Mouse (Mus musculus): ENCODE results near the gene Grcc10. TPM values are rescaled to one million over a fixed set of nuclear protein-coding genes. Genes with fewer than 3 reads are reported as not detected.

Grcc10 gene
- polyA plus RNA-seq, 1 experiment from 2014 or later, result 509 TPM

GRCm38 (mm10) chr6:124753861-124754260 is 12.7 kb upstream of the Grcc10 start:
- Histone ChIP-seq H3K9me3 (ENCODE audit: control insufficient read depth, low read length) (no peaks in the 10 kb centered on the region), H3K36me3 (ENCODE audit: control insufficient read depth, insufficient read depth, low read length) (no peaks in the 10 kb centered on the region; the same call in 1 of the 2 replicates), H3K27me3 (ENCODE audit: control insufficient read depth, insufficient read depth, low read length) (no peaks in the 10 kb centered on the region), H3K9ac (ENCODE audit: low read length) (no peak overlapping the region), H3K4me1 (replicated peaks; ENCODE audit: control insufficient read depth, insufficient read depth, low read length) (peaks cover 24% of the 10 kb centered on the region), H3K4me2 (ENCODE audit: low read depth, low read length, severe bottlenecking) (no peak overlapping the region), H3K4me3 (ENCODE audit: low read depth, low read length) (no peak overlapping the region), H3K27ac (ENCODE audit: low read depth, low read length) (no peak overlapping the region)
- DNase-seq (ENCODE audit: low spot score) (no peak), ATAC-seq (replicated peaks; ENCODE audit: low FRiP score) (no peak)
- WGBS, result 90% methylated on average over 2 of the region's 2 CpGs

GRCm38 (mm10) chr6:124750405-124750804 is 9.2 kb upstream of the Grcc10 start:
- no peak overlapping the region for H3K4me3 ChIP-seq (ENCODE audit: low read depth, low read length)
- no peaks in the 10 kb centered on the region for H3K9me3 ChIP-seq (ENCODE audit: control insufficient read depth, low read length)
- peaks cover 2% of the 10 kb centered on the region; the same call in 1 of the 2 replicates for H3K36me3 ChIP-seq (ENCODE audit: control insufficient read depth, insufficient read depth, low read length)
- ATAC-seq (replicated peaks; ENCODE audit: low FRiP score) (no peak), DNase-seq (ENCODE audit: low spot score) (no peak)
- no peak overlapping the region for H3K4me2 ChIP-seq (ENCODE audit: low read depth, low read length, severe bottlenecking)
- H3K27ac ChIP-seq (ENCODE audit: low read depth, low read length), result no peak overlapping the region
- H3K27me3 ChIP-seq (ENCODE audit: control insufficient read depth, insufficient read depth, low read length), result no peaks in the 10 kb centered on the region
- peaks cover 16% of the 10 kb centered on the region for H3K4me1 ChIP-seq (replicated peaks; ENCODE audit: control insufficient read depth, insufficient read depth, low read length)
- 86% methylated on average over 8 of the region's 8 CpGs for WGBS
- H3K9ac ChIP-seq (ENCODE audit: low read length), result no peak overlapping the region

- WGBS, result 91% methylated on average over 7 of the region's 7 CpGs
- Histone ChIP-seq H3K27me3 (ENCODE audit: control insufficient read depth, insufficient read depth, low read length) (no peaks in the 10 kb centered on the region), H3K4me1 (replicated peaks; ENCODE audit: control insufficient read depth, insufficient read depth, low read length) (peaks cover 14% of the 10 kb centered on the region), H3K27ac (ENCODE audit: low read depth, low read length) (0 out of 2 replicates have a peak overlapping the region, but pooled peaks have one; percentile 72), H3K9me3 (ENCODE audit: control insufficient read depth, low read length) (no peaks in the 10 kb centered on the region), H3K36me3 (ENCODE audit: control insufficient read depth, insufficient read depth, low read length) (peaks cover 11% of the 10 kb centered on the region), H3K4me3 (ENCODE audit: low read depth, low read length) (peak overlapping the region; percentile 55; the same call in 1 of the 2 replicates), H3K4me2 (ENCODE audit: low read depth, low read length, severe bottlenecking) (peak overlapping the region; percentile 98), H3K9ac (ENCODE audit: low read length) (peak overlapping the region; percentile 85; the same call in 1 of the 2 replicates)
- DNase-seq (ENCODE audit: low spot score) (no peak), ATAC-seq (replicated peaks; ENCODE audit: low FRiP score) (no peak)
Measured at GRCm38 (mm10) chr6:124746654-124747632, 5.8 kb upstream of the Grcc10 start.

- WGBS, result 14% methylated on average over 8 of the region's 8 CpGs
- Histone ChIP-seq H3K27me3 (ENCODE audit: control insufficient read depth, insufficient read depth, low read length) (no peaks in the 10 kb centered on the region), H3K36me3 (ENCODE audit: control insufficient read depth, insufficient read depth, low read length) (peaks cover 11% of the 10 kb centered on the region)
Measured at GRCm38 (mm10) chr6:124746296-124746605, 5.1 kb upstream of the Grcc10 start.

GRCm38 (mm10) chr6:124745490-124746295 is 4.5 kb upstream of the Grcc10 start:
- peaks cover 16% of the 10 kb centered on the region for H3K4me1 ChIP-seq (replicated peaks; ENCODE audit: control insufficient read depth, insufficient read depth, low read length)
- peak overlapping the region; percentile 55 for H3K4me3 ChIP-seq (ENCODE audit: low read depth, low read length)
- peak overlapping the region; percentile 85 for H3K9ac ChIP-seq (ENCODE audit: low read length)
- under 1% methylated on average over 84 of the region's 85 CpGs for WGBS
- no peaks in the 10 kb centered on the region for H3K9me3 ChIP-seq (ENCODE audit: control insufficient read depth, low read length)
- peak; percentile 98 for DNase-seq (ENCODE audit: low spot score)
- H3K27me3 ChIP-seq (ENCODE audit: control insufficient read depth, insufficient read depth, low read length), result no peaks in the 10 kb centered on the region
- H3K4me2 ChIP-seq (ENCODE audit: low read depth, low read length, severe bottlenecking), result peak overlapping the region; percentile 98
- ATAC-seq (replicated peaks; ENCODE audit: low FRiP score), result peak; percentile 78
- peak overlapping the region; percentile 72 for H3K27ac ChIP-seq (ENCODE audit: low read depth, low read length)
- peaks cover 11% of the 10 kb centered on the region for H3K36me3 ChIP-seq (ENCODE audit: control insufficient read depth, insufficient read depth, low read length)

More at GRCm38 (mm10) chr6:124746296-124746605, 5.1 kb upstream of the Grcc10 start:
- ATAC-seq (replicated peaks; ENCODE audit: low FRiP score), result peak; percentile 5
- DNase-seq (ENCODE audit: low spot score), result no peak
- peaks cover 16% of the 10 kb centered on the region for H3K4me1 ChIP-seq (replicated peaks; ENCODE audit: control insufficient read depth, insufficient read depth, low read length)
- H3K4me2 ChIP-seq (ENCODE audit: low read depth, low read length, severe bottlenecking), result peak overlapping the region; percentile 98
- no peaks in the 10 kb centered on the region for H3K9me3 ChIP-seq (ENCODE audit: control insufficient read depth, low read length)
- H3K9ac ChIP-seq (ENCODE audit: low read length), result peak overlapping the region; percentile 85
- H3K27ac ChIP-seq (ENCODE audit: low read depth, low read length), result peak overlapping the region; percentile 72
- H3K4me3 ChIP-seq (ENCODE audit: low read depth, low read length), result peak overlapping the region; percentile 55

GRCm38 (mm10) chr6:124744755-124745321 is 3.7 kb upstream of the Grcc10 start:
- ATAC-seq (replicated peaks; ENCODE audit: low FRiP score) (no peak; the same call in 1 of the 2 replicates), DNase-seq (ENCODE audit: low spot score) (no peak)
- Histone ChIP-seq H3K9me3 (ENCODE audit: control insufficient read depth, low read length) (no peaks in the 10 kb centered on the region), H3K9ac (ENCODE audit: low read length) (peak overlapping the region; percentile 44), H3K4me3 (ENCODE audit: low read depth, low read length) (peak overlapping the region; percentile 55), H3K36me3 (ENCODE audit: control insufficient read depth, insufficient read depth, low read length) (peaks cover 11% of the 10 kb centered on the region), H3K27me3 (ENCODE audit: control insufficient read depth, insufficient read depth, low read length) (no peaks in the 10 kb centered on the region), H3K4me2 (ENCODE audit: low read depth, low read length, severe bottlenecking) (peak overlapping the region; percentile 98), H3K4me1 (replicated peaks; ENCODE audit: control insufficient read depth, insufficient read depth, low read length) (peaks cover 17% of the 10 kb centered on the region), H3K27ac (ENCODE audit: low read depth, low read length) (no peak overlapping the region; the same call in 1 of the 2 replicates)
- WGBS, result 75% methylated on average over 26 of the region's 26 CpGs

DNA sequence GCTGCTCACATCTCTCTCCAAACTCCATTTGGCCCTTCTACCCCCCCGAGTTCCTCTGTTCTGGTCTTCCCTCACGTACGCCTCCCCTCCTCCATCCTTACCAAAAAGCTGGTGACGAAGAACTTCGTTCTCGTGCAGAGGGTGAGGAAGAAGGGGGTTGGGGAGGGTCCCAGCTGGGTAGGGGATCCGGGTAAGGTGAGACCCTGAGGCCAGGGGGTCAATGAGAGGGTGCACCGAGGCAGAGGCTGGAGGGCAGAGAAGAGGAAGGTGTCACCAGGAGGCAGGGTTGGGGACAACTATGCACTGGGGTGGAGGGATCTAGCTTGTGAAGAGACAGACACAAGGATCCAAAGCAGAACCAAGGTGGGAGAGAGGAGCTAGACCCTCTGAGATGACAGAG is 2.5 kb upstream of the Grcc10 start:
- H3K27me3 ChIP-seq (ENCODE audit: control insufficient read depth, insufficient read depth, low read length), result no peaks in the 10 kb centered on the region
- no peak overlapping the region for H3K9ac ChIP-seq (ENCODE audit: low read length)
- WGBS, result 92% methylated on average over 8 of the region's 8 CpGs
- H3K4me3 ChIP-seq (ENCODE audit: low read depth, low read length), result no peak overlapping the region
- H3K36me3 ChIP-seq (ENCODE audit: control insufficient read depth, insufficient read depth, low read length), result peaks cover 11% of the 10 kb centered on the region
- ATAC-seq (replicated peaks; ENCODE audit: low FRiP score) (no peak), DNase-seq (ENCODE audit: low spot score) (no peak)
- H3K4me1 ChIP-seq (replicated peaks; ENCODE audit: control insufficient read depth, insufficient read depth, low read length), result peaks cover 18% of the 10 kb centered on the region
- H3K27ac ChIP-seq (ENCODE audit: low read depth, low read length), result no peak overlapping the region
- H3K9me3 ChIP-seq (ENCODE audit: control insufficient read depth, low read length), result no peaks in the 10 kb centered on the region
- no peak overlapping the region for H3K4me2 ChIP-seq (ENCODE audit: low read depth, low read length, severe bottlenecking)

- Histone ChIP-seq H3K4me1 (replicated peaks; ENCODE audit: control insufficient read depth, insufficient read depth, low read length) (peaks cover 18% of the 10 kb centered on the region), H3K27me3 (ENCODE audit: control insufficient read depth, insufficient read depth, low read length) (no peaks in the 10 kb centered on the region), H3K36me3 (ENCODE audit: control insufficient read depth, insufficient read depth, low read length) (peaks cover 11% of the 10 kb centered on the region), H3K4me2 (ENCODE audit: low read depth, low read length, severe bottlenecking) (no peak overlapping the region), H3K9ac (ENCODE audit: low read length) (no peak overlapping the region), H3K27ac (ENCODE audit: low read depth, low read length) (no peak overlapping the region), H3K4me3 (ENCODE audit: low read depth, low read length) (no peak overlapping the region), H3K9me3 (ENCODE audit: control insufficient read depth, low read length) (no peaks in the 10 kb centered on the region)
- ATAC-seq (replicated peaks; ENCODE audit: low FRiP score) (no peak), DNase-seq (ENCODE audit: low spot score) (no peak)
- 96% methylated on average over 15 of the region's 15 CpGs for WGBS
Measured at GRCm38 (mm10) chr6:124742839-124743514, 1.8 kb upstream of the Grcc10 start.

All from forebrain, embryonic 11.5 days (tissue).